8 mouse cellular contexts compared by ENCODE assay signal in genomic region chr16:31274674-31275460, GRCm38 (mm10). TPM values are rescaled to one million over a fixed set of nuclear protein-coding genes. Genes with fewer than 3 reads are reported as not detected.
DNase-seq lines count a peak whose midpoint lies in the region; ATAC-seq lines count a peak whose summit lies in the region.

Gene Ppp1r2, minus strand, starts transcription at chr16:31275277.

- H3K36me3 ChIP-seq in hindbrain, embryonic 15.5 days: no peaks in the 10 kb centered on the region
- H3K36me3 ChIP-seq in macrophage (ENCODE audit: inconsistent target): no peaks in the 10 kb centered on the region

- ATAC-seq in hindbrain, embryonic 15.5 days (ENCODE audit: low FRiP score, low read depth): peak; percentile 95

- peaks cover 46% of the 10 kb centered on the region for H3K79me2 ChIP-seq in macrophage (ENCODE audit: inconsistent target)

- no peaks in the 10 kb centered on the region for H3K27me3 ChIP-seq in hindbrain, embryonic 15.5 days

- peak within 1 kb of the TSS; percentile 98 for H3K4me3 ChIP-seq in hindbrain, embryonic 15.5 days
- H3K4me3 ChIP-seq in macrophage (ENCODE audit: inconsistent target): peak within 1 kb of the TSS; percentile 65

- H3K9ac ChIP-seq in hindbrain, embryonic 15.5 days: peak within 1 kb of the TSS; percentile 97

- peak within 1 kb of the TSS; percentile 65 for H3K4me2 ChIP-seq in hindbrain, embryonic 15.5 days

- under 1% methylated on average over 78 of the region's 83 CpGs for WGBS in hindbrain, embryonic 15.5 days
- under 1% methylated on average over 72 of the region's 83 CpGs for WGBS in macrophage (ENCODE audit: missing documents)

- H3K9me3 ChIP-seq in hindbrain, embryonic 15.5 days: no peaks in the 10 kb centered on the region

- peak; percentile 96 for DNase-seq in ZHBTc4 (ENCODE audit: low read depth, low spot score)
- DNase-seq in cerebellum, postnatal 36 days: peak; percentile 84 to 93
- peak; percentile 93 for DNase-seq in gastrocnemius, adult 18-20 months (ENCODE audit: low spot score)
- DNase-seq in left cerebral cortex, adult 18-20 months (ENCODE audit: low spot score in 2 of 2): peak; percentile 87 to 89
- peak; percentile 86 for DNase-seq in retina, postnatal 7 days (ENCODE audit: low read depth, low spot score)
- peak; percentile 84 to 86 for DNase-seq in urinary bladder, adult 18-20 months (ENCODE audit: low spot score in 2 of 2)

- peaks cover 32% of the 10 kb centered on the region for H3K4me1 ChIP-seq in hindbrain, embryonic 15.5 days (replicated peaks)

- H3K27ac ChIP-seq in hindbrain, embryonic 15.5 days (replicated peaks): peak within 1 kb of the TSS; percentile 86
- H3K27ac ChIP-seq in macrophage: peak within 1 kb of the TSS; percentile 52

RNA-seq across cellular contexts. Expression of gene Ppp1r2, which starts in this region (rescaled TPM):
- total RNA-seq in gastrocnemius, adult 18-20 months (2021): 10 to 100 TPM; 83.4 to 98.3 TPM
- 94.0 and 100 TPM in 2 replicates for polyA plus RNA-seq in hindbrain, embryonic 15.5 days (2015; fragmentation: Nextera tagmentation; extraction: Ambion mirVana)
- 100 to 1,000 TPM; 107 to 113 TPM for total RNA-seq in left cerebral cortex, adult 18-20 months (2021)
- total RNA-seq in macrophage (2018; cell fraction: chromatin; rRNA removed): 10 to 100 TPM; 16.9 to 45.7 (median 26.0) TPM
- 10 to 100 TPM; 40.4 to 69.8 (median 48.5) TPM for total RNA-seq in macrophage (2018; cell fraction: cytosol; rRNA removed)
- 10 to 100 TPM; 20.3 to 48.3 (median 35.3) TPM for total RNA-seq in macrophage (2018; cell fraction: nucleus; rRNA removed)
- 39.8 to 56.3 TPM (median 54.3 TPM) in 3 replicates for polyA plus RNA-seq in macrophage (2018)

Comparison
In these comparisons a context has a peak if more than half of its experiments do, and no peak if none do; other contexts are left out.
1. Peak in every context shown above with its lines: DNase-seq, ATAC-seq, H3K4me3 ChIP-seq and H3K27ac ChIP-seq.